Mouse (Mus musculus): ENCODE results near the gene Fgfr2.

Gene Fgfr2

GRCm38 (mm10) chr7:132458493-132458892 is 664.7 kb downstream of the Fgfr2 start:
- DNase-seq (ENCODE audit: low read depth, low spot score), result no peak

- no peak for DNase-seq (ENCODE audit: low read depth, low spot score)
Observed at GRCm38 (mm10) chr7:132455071-132455720, 668.0 kb downstream of the Fgfr2 start.

- DNase-seq (ENCODE audit: low read depth, low spot score), result no peak
Observed at GRCm38 (mm10) chr7:132449891-132450735, 673.0 kb downstream of the Fgfr2 start.

- DNase-seq (ENCODE audit: low read depth, low spot score), result no peak
Observed at GRCm38 (mm10) chr7:132448511-132449154, 674.5 kb downstream of the Fgfr2 start.

GRCm38 (mm10) chr7:132447558-132447957 is 675.6 kb downstream of the Fgfr2 start:
- no peak for DNase-seq (ENCODE audit: low read depth, low spot score)

- DNase-seq (ENCODE audit: low read depth, low spot score), result no peak
Observed at GRCm38 (mm10) chr7:132446841-132447240, 676.3 kb downstream of the Fgfr2 start.

- no peak for DNase-seq (ENCODE audit: low read depth, low spot score)
Observed at GRCm38 (mm10) chr7:132444221-132444620, 678.9 kb downstream of the Fgfr2 start.

- no peak for DNase-seq (ENCODE audit: low read depth, low spot score)
Observed at GRCm38 (mm10) chr7:132443769-132444168, 679.4 kb downstream of the Fgfr2 start.

- no peak for DNase-seq (ENCODE audit: low read depth, low spot score)
Observed at GRCm38 (mm10) chr7:132443134-132443533, 680.0 kb downstream of the Fgfr2 start.

- DNase-seq (ENCODE audit: low read depth, low spot score), result peak; percentile 17
Observed at GRCm38 (mm10) chr7:132442133-132442763, 680.9 kb downstream of the Fgfr2 start.

GRCm38 (mm10) chr7:132439916-132440315 is 683.2 kb downstream of the Fgfr2 start:
- no peak for DNase-seq (ENCODE audit: low read depth, low spot score)

GRCm38 (mm10) chr7:132438060-132438459 is 685.1 kb downstream of the Fgfr2 start:
- DNase-seq (ENCODE audit: low read depth, low spot score), result no peak

- no peak for DNase-seq (ENCODE audit: low read depth, low spot score)
Observed at GRCm38 (mm10) chr7:132437431-132437830, 685.7 kb downstream of the Fgfr2 start.

GRCm38 (mm10) chr7:132435486-132436055 is 687.6 kb downstream of the Fgfr2 start:
- DNase-seq (ENCODE audit: low read depth, low spot score), result no peak

- no peak for DNase-seq (ENCODE audit: low read depth, low spot score)
Observed at GRCm38 (mm10) chr7:132429324-132429723, 693.8 kb downstream of the Fgfr2 start.

GRCm38 (mm10) chr7:132428308-132428707 is 694.8 kb downstream of the Fgfr2 start:
- no peak for DNase-seq (ENCODE audit: low read depth, low spot score)

GRCm38 (mm10) chr7:132426069-132426468 is 697.1 kb downstream of the Fgfr2 start:
- no peak for DNase-seq (ENCODE audit: low read depth, low spot score)

- no peak for DNase-seq (ENCODE audit: low read depth, low spot score)
Observed at GRCm38 (mm10) chr7:132425364-132425999, 697.7 kb downstream of the Fgfr2 start.

GRCm38 (mm10) chr7:132423570-132423969 is 699.6 kb downstream of the Fgfr2 start:
- no peak for DNase-seq (ENCODE audit: low read depth, low spot score)

GRCm38 (mm10) chr7:132419378-132420255 is 703.5 kb downstream of the Fgfr2 start:
- DNase-seq (ENCODE audit: low read depth, low spot score), result no peak

All from ES-CJ7 (cell line).